Mouse (Mus musculus) skeletal muscle tissue, postnatal 0 days (tissue): ENCODE measurements around the gene Ttc4. TPM values are rescaled to one million over a fixed set of nuclear protein-coding genes. Genes with fewer than 3 reads are reported as not detected.

ENCODE experiments used
- polyA plus RNA-seq: library from polyadenylated mRNA; unstranded; fragments of >200 nt; fragmentation: Nextera tagmentation; extraction: Ambion mirVana; gene quantifications from 2 replicates; pipeline ENCODE4 v1.2.1, GENCODE M21; 2015

The Ttc4 gene
- polyA plus RNA-seq = 30.3 and 31.7 TPM in 2 replicates

DNA sequence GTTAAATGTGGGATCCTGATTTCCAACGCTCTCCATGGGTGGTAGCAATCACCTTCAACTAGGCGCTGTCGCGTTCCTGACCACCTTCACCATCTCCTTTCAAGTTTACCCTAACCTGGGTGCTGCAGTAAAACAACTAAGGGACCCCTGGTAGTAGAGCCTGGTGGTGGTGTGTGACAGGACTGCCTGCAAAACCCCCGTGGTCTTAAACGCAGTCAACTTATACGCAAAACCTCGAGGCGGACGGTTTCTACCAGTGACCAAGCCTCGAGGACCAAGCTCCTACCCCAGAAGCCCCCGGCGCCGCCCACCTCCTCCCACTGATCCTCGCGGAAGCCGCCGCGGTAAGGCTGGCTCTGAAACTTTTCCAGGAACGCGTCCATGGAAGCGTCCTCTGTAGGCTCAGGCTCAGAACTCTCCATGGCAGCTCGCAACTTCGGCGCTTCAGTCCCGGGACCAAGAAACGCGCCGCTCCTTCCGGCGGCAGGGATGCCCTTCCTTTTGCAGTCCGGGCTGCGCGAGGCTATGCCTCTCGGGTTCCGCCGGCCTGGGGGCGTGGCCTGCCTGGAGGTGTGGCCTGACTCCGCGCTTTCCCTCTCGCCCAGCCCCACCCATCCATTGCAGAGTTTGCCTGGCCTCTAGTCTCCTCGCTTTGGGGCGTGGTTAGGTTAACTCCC lies at the start of gene Ttc4:
Gene Ttc4 (minus strand): TSS at position 503 of the 677 bp plus-strand sequence.

GRCm38 (mm10) chr4:106650833-106651527 lies 27.8 kb downstream of the Ttc4 start, which contains the start of gene Pars2:
Gene Pars2 (plus strand): TSS chr4:106651069.

GRCm38 (mm10) chr4:106622030-106622493 lies 56.7 kb downstream of the Ttc4 start, which contains the start of gene Ttc22:
Gene Ttc22 (plus strand): TSS chr4:106622432.

DNA sequence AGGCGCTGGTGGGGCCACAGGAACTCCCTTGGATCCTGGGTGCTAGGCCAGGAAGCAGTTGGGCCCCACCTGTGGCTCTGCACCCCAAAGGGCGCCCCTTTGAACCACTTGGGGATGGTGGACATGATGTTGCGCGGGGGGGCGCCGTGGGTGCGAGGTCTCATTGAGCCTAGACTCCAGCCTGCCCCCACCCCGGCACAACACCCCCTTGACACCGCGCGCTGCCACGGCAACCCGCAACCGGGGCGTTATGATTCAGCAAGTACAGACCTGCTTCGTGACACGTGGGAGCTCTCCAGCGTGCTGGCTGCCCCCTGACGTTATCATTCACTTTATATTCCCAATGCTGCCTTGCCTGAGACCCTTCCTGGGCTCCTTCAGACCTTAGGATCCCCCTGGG lies 61.7 kb downstream of the Ttc4 start, which contains the start of gene Lexm:
Gene Lexm (minus strand): TSS at position 186 of the 400 bp plus-strand sequence.

Other genes with a start within 250 kb of the Ttc4 start
- gene Pcsk9, start 214.6 kb downstream of the Ttc4 start, polyA plus RNA-seq = 1.4 and 1.6 TPM in 2 replicates
- gene Bsnd, start 186.7 kb downstream of the Ttc4 start, polyA plus RNA-seq = not detected in 2 replicates
- gene Dhcr24, start 117.9 kb downstream of the Ttc4 start, polyA plus RNA-seq = 0.76 and 1.5 TPM in 2 replicates
- not detected in 2 replicates for gene Lexm, start 61.7 kb downstream of the Ttc4 start, polyA plus RNA-seq
- gene Ttc22, start 56.5 kb downstream of the Ttc4 start, polyA plus RNA-seq = 0.62 TPM in 1 of 2 replicates, not detected in the other
- gene Pars2, start 27.9 kb downstream of the Ttc4 start, polyA plus RNA-seq = 5.9 TPM in 2 replicates
- 0.08 TPM in 1 of 2 replicates, not detected in the other for gene Mroh7, start 52.0 kb upstream of the Ttc4 start, polyA plus RNA-seq
- gene Fam151a, start 54.9 kb upstream of the Ttc4 start, polyA plus RNA-seq = not detected in 2 replicates
- gene Acot11, start 126.1 kb upstream of the Ttc4 start, polyA plus RNA-seq = 7.7 and 11.3 TPM in 2 replicates
- 36.7 and 49.3 TPM in 2 replicates for gene Ssbp3, start 231.8 kb upstream of the Ttc4 start, polyA plus RNA-seq